Mouse (Mus musculus): ENCODE measurements around the gene Farp1. TPM values are rescaled to one million over a fixed set of nuclear protein-coding genes. Genes with fewer than 3 reads are reported as not detected.

The Farp1 gene
- total and polyA plus RNA-seq, 2 experiments, result 4.2 to 8.6 TPM

DNA sequence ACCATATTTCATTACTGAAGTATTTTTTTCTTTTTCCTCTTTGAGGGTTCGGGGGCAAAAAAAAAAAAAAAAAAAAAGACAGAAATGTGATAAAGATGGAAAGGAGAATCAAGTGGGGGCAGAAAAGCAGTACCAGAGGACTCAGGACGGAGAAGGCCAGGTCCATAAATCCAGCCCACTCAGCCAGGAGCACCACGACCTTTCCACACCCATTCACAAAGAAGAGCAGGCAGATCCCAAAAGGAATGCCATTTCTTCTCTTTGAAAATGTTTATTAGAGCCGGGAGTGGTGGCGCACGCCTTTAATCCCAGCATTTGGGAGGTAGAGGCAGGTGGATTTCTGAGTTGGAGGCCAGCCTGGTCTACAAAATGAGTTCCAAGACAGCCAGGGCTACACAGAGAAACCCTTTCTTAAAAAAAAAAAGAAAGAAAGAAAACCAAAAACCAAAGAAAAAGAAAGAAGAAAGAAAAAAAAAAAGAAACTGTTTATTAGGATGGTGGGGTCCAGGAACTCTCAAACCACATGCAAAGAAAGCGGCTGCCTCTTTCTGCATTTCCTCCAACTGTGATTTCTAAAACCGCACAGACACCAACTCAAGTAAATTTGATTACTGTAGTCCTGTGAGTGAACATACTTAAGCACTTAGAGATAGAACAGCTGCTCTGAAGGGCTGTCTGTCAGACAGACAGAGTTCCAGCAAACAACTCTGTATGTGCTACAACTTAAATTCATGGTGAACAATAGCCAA lies 270.5 kb downstream of the Farp1 start:
- TF ChIP-seq CTCF (IDR thresholded peaks at IDR 0.05; ENCODE audit: low read depth, low read length) (no peak), POLR2A (IDR thresholded peaks at IDR 0.05; ENCODE audit: extremely low read depth, insufficient read depth, low read length) (no peak)
- Histone ChIP-seq H3K4me1 (ENCODE audit: control insufficient read depth, insufficient read depth, low read length) (peaks cover 4% of the 10 kb centered on the region), H3K79me2 (ENCODE audit: control insufficient read depth, insufficient read depth, low read length) (peaks cover 24% of the 10 kb centered on the region; the same call in 1 of the 2 replicates), H3K27ac (replicated peaks; ENCODE audit: insufficient read depth, low read depth, low read length) (no peak overlapping the region), H3K9ac (ENCODE audit: low read depth, low read length) (no peak overlapping the region), H3K36me3 (ENCODE audit: control insufficient read depth, insufficient read depth, low read length) (peaks cover 8% of the 10 kb centered on the region; the same call in 1 of the 2 replicates), H3K4me3 (ENCODE audit: insufficient read depth, low read depth, low read length) (no peak overlapping the region), H3K27me3 (ENCODE audit: control insufficient read depth, insufficient read depth, low read length) (no peaks in the 10 kb centered on the region)
- 82% methylated on average over 8 of the region's 8 CpGs for whole genome bisulfite sequencing
- DNase-seq (ENCODE audit: extremely low read depth, low read depth, low spot score), result no peak

DNA sequence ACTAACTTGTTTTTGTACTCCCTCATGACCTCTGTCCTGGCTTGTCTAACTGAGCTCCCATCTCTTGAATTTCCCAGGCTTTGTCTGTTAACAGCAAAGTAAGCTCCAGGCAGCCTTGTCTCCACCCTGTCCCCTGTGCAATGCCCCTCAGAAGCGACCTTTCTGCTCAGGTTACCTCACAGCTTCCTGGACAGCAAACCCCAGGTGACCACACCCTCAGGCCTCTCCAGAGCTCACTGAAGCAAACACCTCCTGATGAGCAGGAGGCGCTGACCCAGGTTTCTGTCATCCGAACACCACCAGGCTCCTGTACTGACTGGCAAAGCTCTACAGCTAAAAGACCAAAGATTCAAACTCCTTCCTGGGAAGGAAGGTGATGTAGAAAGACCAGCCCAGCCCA lies 274.9 kb downstream of the Farp1 start:
- H3K27ac ChIP-seq (replicated peaks; ENCODE audit: insufficient read depth, low read depth, low read length), result no peak overlapping the region
- TF ChIP-seq CTCF (IDR thresholded peaks at IDR 0.05; ENCODE audit: low read depth, low read length) (no peak), POLR2A (IDR thresholded peaks at IDR 0.05; ENCODE audit: extremely low read depth, insufficient read depth, low read length) (no peak)
- no peak overlapping the region for H3K4me3 ChIP-seq (ENCODE audit: insufficient read depth, low read depth, low read length)
- H3K79me2 ChIP-seq (ENCODE audit: control insufficient read depth, insufficient read depth, low read length), result peaks cover 51% of the 10 kb centered on the region
- peak; percentile 27 for DNase-seq (ENCODE audit: extremely low read depth, low read depth, low spot score)
- peaks cover 8% of the 10 kb centered on the region for H3K4me1 ChIP-seq (ENCODE audit: control insufficient read depth, insufficient read depth, low read length)
- H3K27me3 ChIP-seq (ENCODE audit: control insufficient read depth, insufficient read depth, low read length), result no peaks in the 10 kb centered on the region
- no peak overlapping the region for H3K9ac ChIP-seq (ENCODE audit: low read depth, low read length)
- 44% methylated on average over 3 of the region's 3 CpGs for WGBS
- H3K36me3 ChIP-seq (ENCODE audit: control insufficient read depth, insufficient read depth, low read length), result no peaks in the 10 kb centered on the region; the same call in 1 of the 2 replicates

DNA sequence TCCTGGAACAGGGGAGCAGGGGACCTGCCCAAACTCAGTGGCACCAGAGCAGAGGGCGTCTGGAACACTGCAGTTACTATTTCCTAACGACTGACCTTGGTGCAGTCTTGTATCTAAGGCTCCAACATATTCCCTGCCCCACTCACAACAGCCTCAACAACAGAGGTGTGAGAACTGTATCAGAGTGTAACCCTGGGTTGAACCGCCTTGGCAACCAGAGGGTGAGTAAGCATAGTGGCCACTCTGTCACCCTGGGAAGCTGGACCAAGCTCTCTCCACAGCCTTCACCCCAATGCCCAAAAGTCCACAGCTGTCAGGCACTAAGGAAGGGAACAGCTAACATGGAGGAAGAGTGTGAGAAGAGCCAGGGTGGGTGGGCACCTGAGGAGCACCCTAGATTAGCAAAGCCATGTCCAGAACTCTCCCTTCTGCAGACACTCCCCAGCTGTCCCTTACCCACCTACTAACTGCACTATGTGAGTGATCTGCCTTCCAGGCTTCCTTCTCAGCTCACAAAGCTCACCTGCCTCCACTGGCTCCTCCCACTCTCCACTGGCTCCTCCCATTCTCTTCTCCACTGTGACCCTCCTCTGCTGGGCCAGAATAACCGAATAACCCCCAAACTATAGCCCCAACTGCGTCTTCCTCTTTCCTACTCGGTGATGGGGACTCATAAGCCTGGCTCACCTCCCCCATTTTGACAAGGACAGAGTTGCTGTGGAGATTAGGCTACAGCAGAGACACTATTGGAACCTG lies 275.5 kb downstream of the Farp1 start:
- no peak overlapping the region for H3K9ac ChIP-seq (ENCODE audit: low read depth, low read length)
- peaks cover 8% of the 10 kb centered on the region for H3K4me1 ChIP-seq (ENCODE audit: control insufficient read depth, insufficient read depth, low read length)
- H3K27ac ChIP-seq (replicated peaks; ENCODE audit: insufficient read depth, low read depth, low read length), result no peak overlapping the region
- no peaks in the 10 kb centered on the region for H3K27me3 ChIP-seq (ENCODE audit: control insufficient read depth, insufficient read depth, low read length)
- TF ChIP-seq CTCF (IDR thresholded peaks at IDR 0.05; ENCODE audit: low read depth, low read length) (no peak), POLR2A (IDR thresholded peaks at IDR 0.05; ENCODE audit: extremely low read depth, insufficient read depth, low read length) (no peak)
- peaks cover 57% of the 10 kb centered on the region for H3K79me2 ChIP-seq (ENCODE audit: control insufficient read depth, insufficient read depth, low read length)
- DNase-seq (ENCODE audit: extremely low read depth, low read depth, low spot score), result peak; percentile 54
- H3K4me3 ChIP-seq (ENCODE audit: insufficient read depth, low read depth, low read length), result no peak overlapping the region
- H3K36me3 ChIP-seq (ENCODE audit: control insufficient read depth, insufficient read depth, low read length), result no peaks in the 10 kb centered on the region; the same call in 1 of the 2 replicates
- 53% methylated on average over 6 of the region's 6 CpGs for WGBS

DNA sequence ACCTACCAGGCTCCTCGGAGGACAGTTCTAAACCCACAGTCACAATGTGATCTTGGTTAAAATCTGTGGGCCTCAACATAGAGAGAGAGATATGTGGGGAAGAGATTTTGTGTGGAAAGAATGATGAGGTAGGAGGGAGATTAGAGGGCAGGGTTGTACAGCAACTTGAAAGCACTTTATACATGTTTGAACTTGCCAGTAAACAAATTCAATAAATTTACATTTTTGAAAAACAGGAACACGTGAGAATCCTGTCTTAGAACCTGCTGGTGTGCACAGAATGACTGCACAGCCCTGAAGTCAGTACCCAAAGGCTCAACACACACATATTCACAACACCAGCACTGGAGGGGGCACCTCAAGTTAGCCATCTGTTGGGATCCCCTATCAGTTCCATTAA lies 276.1 kb downstream of the Farp1 start:
- no peak for DNase-seq (ENCODE audit: extremely low read depth, low read depth, low spot score)
- TF ChIP-seq POLR2A (IDR thresholded peaks at IDR 0.05; ENCODE audit: extremely low read depth, insufficient read depth, low read length) (no peak), CTCF (IDR thresholded peaks at IDR 0.05; ENCODE audit: low read depth, low read length) (no peak)
- H3K79me2 ChIP-seq (ENCODE audit: control insufficient read depth, insufficient read depth, low read length), result peaks cover 62% of the 10 kb centered on the region
- no peaks in the 10 kb centered on the region for H3K27me3 ChIP-seq (ENCODE audit: control insufficient read depth, insufficient read depth, low read length)
- no peak overlapping the region for H3K27ac ChIP-seq (replicated peaks; ENCODE audit: insufficient read depth, low read depth, low read length)
- peaks cover 8% of the 10 kb centered on the region for H3K4me1 ChIP-seq (ENCODE audit: control insufficient read depth, insufficient read depth, low read length)
- H3K9ac ChIP-seq (ENCODE audit: low read depth, low read length), result no peak overlapping the region
- H3K36me3 ChIP-seq (ENCODE audit: control insufficient read depth, insufficient read depth, low read length), result no peaks in the 10 kb centered on the region; the same call in 1 of the 2 replicates
- H3K4me3 ChIP-seq (ENCODE audit: insufficient read depth, low read depth, low read length), result no peak overlapping the region
- WGBS, result 85% methylated on average over 2 of the region's 2 CpGs

DNA sequence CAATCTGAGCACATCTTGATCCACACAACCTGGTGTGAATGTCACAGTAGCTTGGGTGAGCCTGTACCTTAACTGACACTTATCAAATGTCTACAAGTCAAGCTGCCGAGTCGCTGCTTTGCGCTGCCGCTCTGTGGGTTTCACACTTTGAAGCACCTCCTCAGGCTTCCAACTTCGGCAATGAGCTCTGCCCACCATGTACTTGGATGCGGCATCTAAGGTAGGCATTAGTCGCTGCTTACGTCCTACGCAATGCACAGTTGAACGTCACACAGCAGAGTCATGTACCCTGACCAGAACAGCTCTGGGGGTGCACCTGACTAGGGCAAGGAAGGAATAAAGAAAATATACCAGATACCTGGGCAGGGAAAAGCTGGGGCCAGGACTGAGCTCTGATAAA lies 278.3 kb downstream of the Farp1 start:
- H3K27me3 ChIP-seq (ENCODE audit: control insufficient read depth, insufficient read depth, low read length), result no peaks in the 10 kb centered on the region
- WGBS, result 94% methylated on average over 10 of the region's 10 CpGs
- H3K4me1 ChIP-seq (ENCODE audit: control insufficient read depth, insufficient read depth, low read length), result peaks cover 8% of the 10 kb centered on the region
- no peak for TF ChIP-seq POLR2A (IDR thresholded peaks at IDR 0.05; ENCODE audit: extremely low read depth, insufficient read depth, low read length)
- TF ChIP-seq CTCF (IDR thresholded peaks at IDR 0.05; ENCODE audit: low read depth, low read length), result no peak
- peaks cover 71% of the 10 kb centered on the region for H3K79me2 ChIP-seq (ENCODE audit: control insufficient read depth, insufficient read depth, low read length)
- DNase-seq (ENCODE audit: extremely low read depth, low read depth, low spot score), result no peak
- H3K36me3 ChIP-seq (ENCODE audit: control insufficient read depth, insufficient read depth, low read length), result no peaks in the 10 kb centered on the region
- no peak overlapping the region for H3K4me3 ChIP-seq (ENCODE audit: insufficient read depth, low read depth, low read length)
- H3K9ac ChIP-seq (ENCODE audit: low read depth, low read length), result no peak overlapping the region
- H3K27ac ChIP-seq (replicated peaks; ENCODE audit: insufficient read depth, low read depth, low read length), result no peak overlapping the region
